Mouse (Mus musculus) myocyte (in vitro differentiated cells): Measurements from ENCODE around the gene Hcn2. TPM values are rescaled to one million over a fixed set of nuclear protein-coding genes. Genes with fewer than 3 reads are reported as not detected.

ENCODE experiments used
- H3K27me3 ChIP-seq: one replicate; pipeline ENCODE4 v1.6.1; 2011; ENCODE audit not compliant: control insufficient read depth, insufficient read depth, insufficient read length
- H3K36me3 ChIP-seq: one replicate; pipeline ENCODE4 v1.6.1; 2011; ENCODE audit not compliant: control insufficient read depth, insufficient read depth
- H3K4me2 ChIP-seq: one replicate; pipeline ENCODE4 v1.6.1; 2011; ENCODE audit warnings: low read depth, control low read depth
- H3K4me3 ChIP-seq: one replicate; pipeline ENCODE4 v1.5.1; 2011; ENCODE audit warnings: mild to moderate bottlenecking, control low read depth, moderate library complexity
- H3K79me2 ChIP-seq: one replicate; pipeline ENCODE4 v1.6.1; 2011; ENCODE audit not compliant: control insufficient read depth, insufficient read depth
- H3ac ChIP-seq: one replicate; pipeline ENCODE4 v1.6.1; 2011; ENCODE audit not compliant: control insufficient read depth, insufficient read length
- CEBPB ChIP-seq: IDR thresholded peaks from 2 replicates; pipeline ENCODE4 v1.6.1; 2011; ENCODE audit warnings: mild to moderate bottlenecking, moderate library complexity; ENCODE audit not compliant: poor library complexity, insufficient read depth, severe bottlenecking
- E2F4 ChIP-seq: IDR thresholded peaks from one replicate; pipeline ENCODE4 v1.6.1; 2011; ENCODE audit warnings: mild to moderate bottlenecking, control low read depth, moderate library complexity; ENCODE audit not compliant: insufficient read depth
- MAX ChIP-seq: IDR thresholded peaks from one replicate; pipeline ENCODE4 v1.6.1; 2011; ENCODE audit warnings: low read depth, mild to moderate bottlenecking, control low read depth
- MYOD1 ChIP-seq, 3 experiments: IDR thresholded peaks; one replicate each; pipeline ENCODE4 v1.6.1; 2011; ENCODE audit warnings: control low read depth in 2 of 3, low read depth in 2 of 3, mild to moderate bottlenecking in 2 of 3, moderate library complexity in 1 of 3; ENCODE audit not compliant: insufficient read length in 2 of 3, control insufficient read depth in 1 of 3
- MYOG ChIP-seq, 3 experiments: IDR thresholded peaks; one replicate each; pipeline ENCODE4 v1.6.1; 2011; ENCODE audit warnings: control low read depth in 2 of 3, low read depth in 2 of 3, mild to moderate bottlenecking in 2 of 3; ENCODE audit not compliant: insufficient read length in 2 of 3, control insufficient read depth in 1 of 3, insufficient read depth in 1 of 3
- POLR2A ChIP-seq: IDR thresholded peaks from one replicate; pipeline ENCODE4 v1.6.1; 2011; ENCODE audit warnings: low read depth, mild to moderate bottlenecking, control low read depth, moderate library complexity; ENCODE audit not compliant: insufficient read length
- POLR2AphosphoS2 ChIP-seq: IDR thresholded peaks from one replicate; pipeline ENCODE4 v1.6.1; 2011; ENCODE audit warnings: low read depth, control low read depth; ENCODE audit not compliant: insufficient read length
- REST ChIP-seq: IDR thresholded peaks from one replicate; pipeline ENCODE4 v1.6.1; 2011; ENCODE audit warnings: mild to moderate bottlenecking, control low read depth, moderate library complexity; ENCODE audit not compliant: insufficient read depth, insufficient read length
- SRF ChIP-seq: IDR thresholded peaks from one replicate; pipeline ENCODE4 v1.6.1; 2011; ENCODE audit warnings: low read depth; ENCODE audit not compliant: control insufficient read depth, insufficient read length
- TCF12 ChIP-seq: IDR thresholded peaks from one replicate; pipeline ENCODE4 v1.6.1; 2011; ENCODE audit warnings: mild to moderate bottlenecking, control low read depth; ENCODE audit not compliant: poor library complexity, insufficient read depth, severe bottlenecking
- TCF3 ChIP-seq: IDR thresholded peaks from one replicate; pipeline ENCODE4 v1.6.1; 2011; ENCODE audit warnings: low read depth, control low read depth; ENCODE audit not compliant: insufficient read length
- USF1 ChIP-seq: IDR thresholded peaks from one replicate; pipeline ENCODE4 v1.6.1; 2011; ENCODE audit warnings: low read depth, mild to moderate bottlenecking, control low read depth, moderate library complexity
- polyA plus RNA-seq: library from polyadenylated mRNA; unstranded; fragments of >200 nt; fragmentation: generic; extraction: Trizol; gene quantifications from one replicate; pipeline ENCODE4 v1.2.1, GENCODE M21; 2012; ENCODE audit warnings: missing spikeins

The Hcn2 gene
- polyA plus RNA-seq, 1 experiment, result 0.35 TPM

DNA sequence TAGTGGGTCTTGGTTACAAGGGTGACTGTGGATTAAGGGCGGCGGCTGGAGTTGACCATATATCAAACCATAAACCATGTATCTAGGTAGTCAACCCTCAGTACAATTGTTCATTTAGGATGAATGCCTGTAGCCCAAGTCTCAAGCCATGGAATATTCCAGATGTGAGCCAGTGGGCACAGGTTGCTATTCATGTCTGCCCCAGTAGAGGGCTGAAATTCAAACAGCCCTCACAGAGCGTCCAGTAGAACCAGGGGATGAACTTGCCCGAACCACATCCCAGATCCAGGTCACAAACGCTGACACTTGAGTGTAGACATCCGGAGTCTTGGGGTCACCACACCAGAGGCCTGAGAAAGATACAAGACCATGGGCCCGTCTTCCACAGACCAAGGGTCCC lies 66.6 kb downstream of the Hcn2 start:
- H3K79me2 ChIP-seq, result no peaks in the 10 kb centered on the region
- H3K36me3 ChIP-seq, result no peaks in the 10 kb centered on the region
- no peak overlapping the region for H3ac ChIP-seq
- TF ChIP-seq TCF12 (no peak), POLR2AphosphoS2 (no peak), MAX (no peak), SRF (no peak), MYOG (IDR thresholded peaks at IDR 0.05; ENCODE audit: control insufficient read depth in 1 of 3, insufficient read depth in 1 of 3, insufficient read length in 2 of 3, low read depth in 2 of 3) (no peak), REST (no peak), E2F4 (no peak), MYOD1 (IDR thresholded peaks at IDR 0.05; ENCODE audit: control insufficient read depth in 1 of 3, insufficient read length in 2 of 3, low read depth in 2 of 3) (no peak), POLR2A (no peak), USF1 (no peak), TCF3 (no peak), CEBPB (no peak)
- H3K27me3 ChIP-seq, result no peaks in the 10 kb centered on the region
- H3K4me3 ChIP-seq, result no peak overlapping the region
- no peak overlapping the region for H3K4me2 ChIP-seq

DNA sequence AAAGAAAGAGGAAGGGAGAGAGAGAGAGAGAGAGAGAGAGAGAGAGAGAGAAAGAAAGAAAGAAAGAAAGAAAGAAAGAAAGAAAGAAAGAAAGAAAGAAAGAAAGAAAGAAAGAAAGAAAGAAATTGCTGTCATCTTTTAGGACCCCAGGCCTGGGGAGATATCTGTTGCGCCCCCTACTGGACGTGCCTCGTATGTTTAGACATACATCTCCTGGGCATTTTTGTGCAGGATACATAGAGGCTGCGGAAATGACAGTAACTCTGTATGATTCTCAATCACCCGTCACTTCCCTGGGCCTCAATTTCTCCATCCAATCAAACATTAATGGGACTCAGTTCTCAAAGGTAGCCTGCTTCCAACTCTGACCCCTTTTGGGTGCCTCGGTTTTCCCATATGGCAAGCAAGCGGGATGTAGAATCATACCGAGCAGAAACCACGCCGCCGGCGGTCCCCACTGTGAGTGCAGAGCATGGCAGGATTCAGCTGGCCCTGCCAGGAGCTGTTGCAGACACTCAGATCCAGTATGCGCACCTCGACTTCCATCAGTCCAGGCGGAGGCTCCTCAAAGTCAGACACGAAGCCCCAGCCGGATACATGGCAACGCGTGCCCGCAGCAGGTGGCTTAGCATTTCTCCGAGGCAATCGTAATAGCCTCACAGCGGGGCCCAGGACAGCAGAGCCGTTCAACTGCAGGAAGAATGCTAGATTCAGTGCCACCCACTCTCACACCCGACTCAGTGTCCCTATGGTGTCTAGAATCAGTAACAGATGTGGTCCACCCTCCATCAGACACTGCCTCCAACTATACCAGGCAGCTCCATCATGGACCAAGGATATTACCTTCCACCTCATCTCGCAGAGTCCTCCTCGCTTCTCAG lies 67.7 kb downstream of the Hcn2 start:
- Histone ChIP-seq H3ac (no peak overlapping the region), H3K4me2 (no peak overlapping the region), H3K36me3 (no peaks in the 10 kb centered on the region), H3K4me3 (no peak overlapping the region), H3K27me3 (no peaks in the 10 kb centered on the region), H3K79me2 (no peaks in the 10 kb centered on the region)
- TF ChIP-seq CEBPB, result no peak
- TF ChIP-seq REST, result no peak

Other genes with a start within 250 kb of the Hcn2 start
- gene Vmn2r83, start 247.9 kb upstream of the Hcn2 start, polyA plus RNA-seq, result not detected
- 68.7 TPM for gene Plpp2, start 182.8 kb upstream of the Hcn2 start, polyA plus RNA-seq
- gene Mier2, start 161.4 kb upstream of the Hcn2 start, polyA plus RNA-seq, result 26.6 TPM
- not detected for gene Theg, start 129.3 kb upstream of the Hcn2 start, polyA plus RNA-seq
- gene C2cd4c, start 102.6 kb upstream of the Hcn2 start, polyA plus RNA-seq, result 0.01 TPM
- 2.3 TPM for gene Shc2, start 78.7 kb upstream of the Hcn2 start, polyA plus RNA-seq
- not detected for gene Odf3l2, start 70.9 kb upstream of the Hcn2 start, polyA plus RNA-seq
- not detected for gene Madcam1, start 52.1 kb upstream of the Hcn2 start, polyA plus RNA-seq
- gene Tpgs1, start 47.3 kb upstream of the Hcn2 start, polyA plus RNA-seq, result 80.2 TPM
- 299 TPM for gene Cdc34, start 34.4 kb upstream of the Hcn2 start, polyA plus RNA-seq
- gene Gzmm, start 27.6 kb upstream of the Hcn2 start, polyA plus RNA-seq, result 0.71 TPM
- gene Bsg, start 12.1 kb upstream of the Hcn2 start, polyA plus RNA-seq, result 1,268 TPM
- gene Polrmt, start 29.9 kb downstream of the Hcn2 start, polyA plus RNA-seq, result 82.3 TPM
- 0.26 TPM for gene Fgf22, start 38.4 kb downstream of the Hcn2 start, polyA plus RNA-seq
- gene Rnf126, start 50.3 kb downstream of the Hcn2 start, polyA plus RNA-seq, result 91.3 TPM
- gene Fstl3, start 60.6 kb downstream of the Hcn2 start, polyA plus RNA-seq, result 28.9 TPM
- 0.07 TPM for gene Prss57, start 74.3 kb downstream of the Hcn2 start, polyA plus RNA-seq
- gene Palm, start 76.9 kb downstream of the Hcn2 start, polyA plus RNA-seq, result 70.0 TPM
- gene Misp, start 104.4 kb downstream of the Hcn2 start, polyA plus RNA-seq, result 0.06 TPM
- gene Ptbp1, start 137.8 kb downstream of the Hcn2 start, polyA plus RNA-seq, result 158 TPM
- 0.22 TPM for gene Prtn3, start 157.8 kb downstream of the Hcn2 start, polyA plus RNA-seq
- gene Plppr3, start 158.0 kb downstream of the Hcn2 start, polyA plus RNA-seq, result 5.4 TPM
- gene Elane, start 169.6 kb downstream of the Hcn2 start, polyA plus RNA-seq, result not detected
- not detected for gene Cfd, start 174.2 kb downstream of the Hcn2 start, polyA plus RNA-seq
- gene Med16, start 192.3 kb downstream of the Hcn2 start, polyA plus RNA-seq, result 31.4 TPM
- not detected for gene Gm26602, start 194.2 kb downstream of the Hcn2 start, polyA plus RNA-seq
- 0.59 TPM for gene Kiss1r, start 200.3 kb downstream of the Hcn2 start, polyA plus RNA-seq
- gene R3hdm4, start 204.6 kb downstream of the Hcn2 start, polyA plus RNA-seq, result 69.0 TPM
- gene Arid3a, start 210.4 kb downstream of the Hcn2 start, polyA plus RNA-seq, result 1.2 TPM
- gene Wdr18, start 243.5 kb downstream of the Hcn2 start, polyA plus RNA-seq, result 35.1 TPM